Mouse (Mus musculus) retina, embryonic 14.5 days (tissue): Measurements from ENCODE around the gene Gm28036.
A peak's percentile ranks its signal among the peaks of the same experiment; 100 is the strongest.
"Not testable (repeated sequence)": the region's sequence is repeated elsewhere in the genome, so short reads cannot be mapped to it uniquely, and the experiment has no call there.

Source experiments
- DNase-seq: peaks from one replicate; pipeline ENCODE4 v3.0.0-alpha.2; 2015; ENCODE audit warnings: low spot score

The Gm28036 gene

DNA sequence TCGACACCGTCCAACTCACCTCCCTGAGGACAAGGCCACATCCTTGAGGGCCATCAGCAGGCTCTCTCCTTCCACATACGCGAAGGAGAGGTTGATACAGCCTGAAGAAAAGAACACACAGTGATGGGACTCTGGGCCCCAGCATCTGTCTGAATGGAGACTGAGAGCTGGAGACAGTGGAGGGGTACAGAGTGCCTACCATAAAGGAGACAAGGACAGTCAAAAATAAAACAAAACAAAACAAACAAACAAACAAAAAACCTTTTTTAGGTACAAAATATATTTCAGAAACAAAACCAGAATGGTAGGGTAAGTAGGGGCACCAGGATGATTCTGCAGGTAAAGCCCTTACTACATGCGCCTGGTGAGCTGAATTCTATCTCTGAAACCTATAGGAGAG, at the start of gene Gm28036:
Gene Gm28036, minus strand, starts transcription at position 101 of the 400 bp plus-strand sequence.
- DNase-seq = no peak

DNA sequence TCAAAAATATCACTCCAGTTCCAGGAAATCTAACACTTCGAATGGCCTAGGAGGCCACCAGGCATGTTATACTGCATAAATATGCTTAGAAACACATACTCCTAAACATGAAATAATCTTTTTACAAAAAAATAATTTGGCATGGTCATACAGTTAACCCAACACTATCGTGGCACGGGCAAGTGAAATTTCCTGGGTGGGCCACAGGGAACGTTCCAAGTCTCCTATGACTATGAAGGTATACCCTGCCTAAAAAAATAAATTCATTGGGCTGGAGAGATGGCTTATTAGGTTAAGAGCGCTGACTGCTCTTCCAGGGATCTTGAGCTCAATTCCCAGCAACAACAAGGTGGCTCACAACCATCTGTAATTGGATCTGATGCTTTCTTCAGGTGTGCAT, 39.7 kb upstream of the Gm28036 start:
- DNase-seq = no peak

DNA sequence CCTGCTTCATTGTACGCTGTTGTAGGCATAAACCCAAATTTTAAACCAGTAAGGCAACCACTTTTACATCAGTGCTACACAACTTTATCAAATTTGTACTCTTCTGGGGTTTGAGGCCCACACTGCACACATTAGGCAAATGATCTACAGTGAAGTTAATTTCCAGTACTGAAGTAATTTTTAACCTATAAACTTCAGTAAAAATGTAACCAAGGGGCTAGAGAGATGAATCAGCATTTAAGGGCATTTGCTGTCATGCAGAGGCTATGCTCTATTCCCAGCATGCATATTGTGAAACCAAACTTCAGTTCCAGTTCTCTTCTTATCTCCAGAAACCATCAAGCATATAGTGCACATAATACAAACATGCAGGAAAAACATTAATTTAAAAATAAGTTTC, 38.6 kb upstream of the Gm28036 start:
- DNase-seq = no peak

DNA sequence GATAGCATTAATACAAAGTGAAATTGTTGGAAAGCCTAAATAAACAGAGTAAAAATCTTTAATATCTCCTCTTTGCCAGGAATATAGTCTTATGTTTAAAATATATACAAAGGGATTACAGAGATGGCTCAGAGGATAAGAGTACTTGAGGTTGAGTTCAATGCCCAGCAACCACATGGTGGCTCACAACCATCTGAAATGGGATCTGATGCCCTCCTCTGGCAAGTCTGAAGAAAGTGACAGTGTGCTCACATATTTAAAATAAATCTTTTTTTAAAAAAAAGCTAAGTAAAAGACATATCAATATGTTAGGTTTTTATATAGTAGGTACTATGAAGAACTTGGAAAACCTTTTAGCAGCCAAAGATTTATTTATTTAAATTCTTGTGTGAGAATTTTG, 24.6 kb upstream of the Gm28036 start:
- DNase-seq = no peak

DNA sequence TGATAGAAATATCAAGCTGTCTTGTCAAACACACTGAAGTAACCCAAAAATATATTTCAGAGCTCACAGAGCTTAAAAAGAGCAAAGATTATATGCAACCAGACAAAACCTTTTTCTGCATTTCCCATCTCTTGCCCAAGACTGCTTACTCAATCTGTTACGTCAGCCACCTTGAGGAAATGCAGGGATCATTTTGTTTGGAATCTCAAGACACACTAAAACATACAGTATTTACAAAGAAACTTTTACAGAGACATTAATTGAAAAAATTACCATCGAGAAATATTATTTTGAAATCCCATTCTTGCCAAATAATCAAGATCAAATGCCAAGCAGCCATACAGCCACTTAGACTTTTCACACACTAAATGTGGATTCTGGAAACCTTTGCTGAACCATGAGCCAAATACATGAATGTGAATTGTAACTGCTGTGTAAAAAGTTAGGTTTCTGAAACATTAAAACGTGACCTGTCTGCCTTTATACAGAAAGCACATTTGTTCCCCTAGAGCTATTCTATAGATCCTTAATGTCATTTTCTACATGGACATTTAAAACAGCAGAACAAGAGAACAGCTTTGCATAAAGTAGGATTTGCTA, 20.5 kb upstream of the Gm28036 start:
- DNase-seq = no peak

DNA sequence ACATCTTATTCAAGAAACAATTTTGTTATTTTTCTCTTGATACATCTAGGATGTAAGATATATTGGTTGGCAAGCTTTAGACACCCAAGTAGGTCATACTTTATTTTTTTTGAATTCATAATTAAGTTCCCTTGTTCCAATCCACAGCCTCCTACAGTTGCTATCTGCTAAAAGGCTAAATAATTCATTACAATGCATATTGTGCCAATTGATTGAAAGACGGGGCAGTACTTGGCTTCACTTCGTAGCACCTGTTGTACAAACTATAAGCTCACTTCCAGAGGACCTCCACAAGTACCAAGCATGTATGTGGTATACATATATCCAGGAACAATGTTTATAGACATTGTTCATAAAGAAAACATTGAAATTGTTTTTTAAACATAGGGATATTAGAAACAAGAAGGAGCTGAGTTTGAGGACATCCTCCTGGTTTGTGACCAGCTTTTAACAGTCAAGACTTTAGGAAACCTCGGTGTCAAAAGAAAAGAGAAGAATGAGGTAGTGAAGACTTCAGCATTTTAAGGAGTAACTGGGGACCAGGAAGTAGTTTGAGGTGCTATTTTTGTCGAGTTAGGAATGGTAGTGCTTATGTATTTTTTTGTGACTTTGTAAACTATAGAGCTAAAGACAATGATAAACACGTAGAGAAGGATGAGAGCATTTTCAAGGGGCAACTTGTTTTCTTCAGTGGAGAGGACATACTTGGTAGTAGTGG, 19.5 kb upstream of the Gm28036 start:
- DNase-seq = no peak

DNA sequence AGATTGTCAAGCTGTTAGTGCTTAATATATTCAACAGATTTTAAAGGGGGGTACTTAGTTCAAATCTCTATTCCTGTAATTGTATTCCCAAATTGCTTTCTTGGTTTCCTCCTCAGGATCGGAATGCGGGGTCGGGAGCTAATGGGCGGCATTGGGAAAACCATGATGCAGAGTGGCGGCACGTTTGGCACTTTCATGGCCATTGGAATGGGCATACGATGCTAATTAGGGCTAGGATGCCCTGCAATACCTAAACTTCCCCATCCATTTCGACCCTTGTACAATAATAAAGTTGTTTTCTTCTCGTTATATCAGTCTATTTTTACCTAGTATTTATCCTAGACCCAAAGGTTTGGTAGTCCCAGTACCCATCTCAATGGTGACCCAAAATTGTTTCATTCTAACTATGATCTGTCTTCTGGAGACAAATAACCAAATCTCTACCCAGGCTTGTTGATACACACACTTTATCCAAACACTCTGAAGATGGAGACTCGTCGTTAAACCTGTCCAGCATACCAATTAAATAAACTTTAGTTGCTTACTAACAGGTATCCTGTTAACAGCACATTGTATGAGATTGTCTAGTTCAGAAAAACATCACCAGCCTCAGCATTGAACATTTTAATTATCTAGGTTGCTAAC, 18.7 kb upstream of the Gm28036 start:
- no peak for DNase-seq

DNA sequence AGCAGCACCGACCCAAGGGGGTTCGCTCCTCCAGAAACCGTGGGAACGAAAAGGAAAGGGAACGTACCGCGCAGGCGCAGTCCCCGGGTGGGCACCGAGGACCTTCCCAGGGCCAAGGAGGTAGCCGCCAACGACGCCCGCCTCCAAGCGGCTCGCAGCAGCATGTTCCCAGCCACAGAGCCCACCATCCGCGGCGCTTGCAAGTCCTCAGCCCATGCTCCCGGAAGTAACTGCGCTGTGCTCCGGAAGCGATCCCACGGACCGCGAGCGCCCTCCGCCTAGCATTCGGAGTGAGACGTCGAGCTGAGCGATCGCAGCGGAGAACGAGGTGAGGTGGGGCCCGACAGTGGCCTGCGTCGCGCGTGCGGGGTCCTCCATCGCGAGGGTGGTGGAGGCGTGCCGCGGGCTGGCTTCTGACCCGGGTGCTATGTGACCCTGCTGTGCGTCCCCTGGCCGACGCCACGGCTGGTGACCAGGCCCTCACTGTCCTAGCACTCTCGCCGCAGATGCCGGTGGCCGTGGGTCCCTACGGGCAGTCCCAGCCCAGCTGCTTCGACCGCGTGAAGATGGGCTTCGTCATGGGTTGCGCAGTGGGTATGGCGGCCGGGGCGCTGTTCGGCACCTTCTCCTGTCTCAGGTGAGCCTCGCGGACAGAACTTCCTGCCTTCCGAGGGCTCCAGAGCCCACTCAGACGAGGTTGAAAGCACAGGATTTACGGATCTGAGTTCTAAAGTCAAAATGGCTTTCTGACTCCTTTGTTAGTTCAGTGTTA, 17.2 kb upstream of the Gm28036 start, which contains the start of the genes Romo1 and Nfs1:
Gene Romo1, plus strand, starts transcription at position 87 of the 772 bp plus-strand sequence.
Gene Nfs1, minus strand, starts transcription at position 234 of the 772 bp plus-strand sequence.
- peak; percentile 97 for DNase-seq

DNA sequence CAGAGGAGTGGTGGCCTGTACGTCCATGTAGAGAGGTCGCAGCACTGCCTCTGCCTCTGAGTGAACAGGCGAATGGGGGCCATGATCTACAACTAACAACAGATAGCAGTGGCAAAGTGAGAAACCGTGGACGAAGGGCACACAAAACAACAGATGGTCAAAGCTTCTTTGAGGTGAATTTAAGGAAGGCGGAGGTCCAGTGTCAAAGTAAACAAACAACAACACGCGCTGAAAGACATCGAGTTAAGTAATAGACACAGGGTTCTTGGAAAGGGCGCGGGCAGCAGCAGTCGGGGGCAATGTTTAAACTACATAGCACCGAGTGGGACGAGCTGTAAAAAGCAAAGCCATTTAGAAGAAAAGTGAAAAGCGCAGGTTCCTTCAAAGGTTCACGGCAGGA, 16.5 kb upstream of the Gm28036 start:
- DNase-seq = no peak

DNA sequence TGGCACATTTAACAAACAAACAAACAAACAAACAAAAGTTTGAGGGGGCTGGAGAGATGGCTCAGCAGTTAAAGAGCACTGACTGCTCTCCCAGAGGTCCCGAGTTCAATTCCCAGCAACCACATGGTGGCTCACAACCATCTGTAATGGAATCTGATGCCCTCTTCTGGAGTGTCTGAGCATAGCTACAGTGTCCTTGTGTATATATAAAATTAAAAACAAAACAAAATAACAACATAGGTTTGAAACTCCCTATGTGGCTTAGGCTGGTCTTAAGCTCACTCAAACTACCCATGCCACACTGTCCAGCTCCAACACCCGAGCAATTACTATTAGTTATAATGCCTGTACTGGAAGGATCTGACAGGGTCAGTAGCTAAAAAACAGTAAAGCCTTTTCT, 15.9 kb upstream of the Gm28036 start:
- no peak for DNase-seq

DNA sequence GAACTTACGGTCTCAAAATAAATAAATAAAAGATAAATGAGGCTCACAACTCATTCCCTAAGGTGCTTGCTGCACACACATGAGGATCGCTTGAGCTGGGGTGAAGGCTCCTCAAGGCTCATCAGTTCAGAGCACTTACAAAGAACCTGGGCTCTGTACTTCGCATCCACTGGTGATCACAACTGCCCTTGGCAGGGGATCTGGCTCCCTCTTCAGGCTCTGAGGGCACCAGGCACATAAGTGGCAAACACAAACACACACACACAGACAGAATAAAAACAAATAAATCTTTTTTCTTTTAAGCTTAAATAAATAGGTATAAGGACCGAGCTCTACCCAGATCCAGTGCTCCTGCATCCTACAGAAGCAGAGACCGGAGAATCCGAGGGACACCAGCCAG, 8.8 kb upstream of the Gm28036 start:
- DNase-seq = no peak

DNA sequence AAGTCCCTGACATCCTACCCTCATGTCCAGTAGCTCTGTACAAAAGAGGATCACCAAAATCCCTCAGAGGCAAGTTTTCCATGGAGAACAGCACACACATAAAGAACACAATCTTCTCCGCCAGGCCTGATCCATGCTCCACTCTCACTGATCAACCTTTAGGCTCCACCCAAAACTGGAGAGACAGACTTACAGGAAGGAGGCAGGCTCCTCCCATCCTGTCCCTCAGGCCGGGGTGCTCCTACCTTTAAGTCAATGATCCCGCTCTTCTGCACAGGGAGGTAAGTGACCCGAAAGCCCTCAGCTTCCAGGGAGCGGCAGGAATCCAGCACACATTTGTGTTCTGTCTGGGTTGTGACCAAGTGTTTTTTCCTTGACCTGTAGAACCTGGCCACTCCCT, 7.3 kb upstream of the Gm28036 start:
- no peak for DNase-seq

DNA sequence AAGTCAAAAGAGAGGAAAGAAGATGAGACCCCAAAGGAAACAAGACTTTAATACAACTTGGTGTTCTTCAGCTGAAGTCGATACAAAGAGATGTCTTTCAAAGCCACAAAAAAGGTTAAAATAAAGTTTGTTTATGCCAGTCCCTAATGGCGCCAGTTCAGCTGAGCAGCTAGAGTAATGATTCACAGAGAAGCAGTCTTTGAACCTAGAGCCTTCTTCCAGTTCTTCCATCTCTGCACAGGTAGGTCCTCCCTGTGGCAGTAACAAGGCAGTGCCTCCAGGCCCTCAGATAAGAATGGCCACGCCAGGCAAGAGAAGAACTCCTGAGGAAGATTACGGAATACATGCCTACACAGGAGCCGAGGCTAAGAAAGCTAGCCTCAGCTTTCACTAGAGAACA, 3.2 kb downstream of the Gm28036 start:
- DNase-seq = no peak

DNA sequence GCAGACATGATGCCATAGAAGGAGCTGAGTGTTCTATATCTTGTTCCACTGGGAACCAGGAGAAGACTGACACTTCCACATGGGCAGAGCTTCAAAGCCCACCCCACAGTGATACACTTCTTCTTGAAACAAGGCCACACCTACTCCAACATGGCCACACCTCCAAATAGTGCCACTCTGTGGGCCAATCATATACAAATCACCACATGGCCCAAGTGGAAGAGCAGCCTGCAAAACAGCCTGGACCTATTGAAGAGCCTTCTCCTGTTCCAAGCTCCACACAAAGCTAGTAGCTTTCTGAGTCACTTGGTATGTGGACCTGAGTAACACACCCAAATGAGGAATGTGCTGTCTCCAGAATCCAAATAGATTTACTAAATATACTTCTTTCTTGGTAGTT, 7.3 kb downstream of the Gm28036 start:
- no peak for DNase-seq

DNA sequence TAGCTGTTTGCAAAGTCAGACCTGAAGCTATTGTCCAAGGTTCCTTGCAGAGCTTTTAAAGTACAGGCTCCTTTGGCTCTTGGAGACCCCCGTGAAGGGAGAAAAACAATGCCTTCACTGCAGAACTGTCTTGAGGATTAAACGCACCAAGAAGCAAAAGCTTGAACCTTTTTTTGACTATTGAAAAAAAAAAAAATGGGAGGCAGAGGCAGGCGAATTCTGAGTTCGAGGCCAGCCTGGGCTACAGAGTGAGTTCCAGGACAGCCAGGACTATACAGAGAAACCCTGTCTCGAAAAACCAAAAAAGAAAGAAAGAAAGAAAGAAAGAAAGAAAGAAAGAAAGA, 14.8 kb downstream of the Gm28036 start:
- not testable (repeated sequence) for DNase-seq

DNA sequence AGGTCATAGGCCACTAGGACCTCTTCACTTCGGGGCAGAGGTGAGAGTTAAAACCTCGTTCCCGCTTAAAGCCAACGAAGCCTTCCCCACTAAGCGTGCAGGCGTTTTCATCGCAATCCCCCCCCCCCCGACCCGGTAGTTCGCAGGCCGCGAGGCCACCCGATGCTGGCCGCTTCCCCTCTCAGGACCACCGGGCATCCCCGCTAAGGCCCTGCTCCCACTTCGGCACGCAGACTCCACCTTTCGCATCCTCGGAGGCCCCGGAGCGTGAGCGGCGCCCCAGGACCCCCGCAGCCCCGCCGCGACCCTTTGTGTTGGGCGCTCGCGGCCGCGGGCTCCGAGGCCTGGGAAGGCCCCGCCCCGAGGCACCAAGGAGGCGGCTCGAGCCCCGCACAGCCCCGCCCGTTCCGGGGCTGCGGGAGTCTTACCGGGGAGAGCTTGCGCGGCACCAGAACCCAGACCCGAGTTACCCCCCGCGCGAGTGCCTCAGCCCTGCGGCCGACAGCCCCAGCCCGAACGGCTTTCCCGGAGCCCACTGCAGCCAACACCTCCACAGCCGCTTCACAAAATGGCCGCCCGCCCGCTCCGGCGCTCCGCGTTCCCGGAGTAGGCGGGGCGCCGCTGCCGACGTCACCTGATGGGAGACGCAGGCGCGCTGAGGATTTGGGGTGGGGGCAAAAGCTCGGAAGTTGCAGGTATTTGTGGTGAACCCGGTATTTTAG, 15.4 kb downstream of the Gm28036 start, which contains the start of the genes Cpne1 and Rbm12:
Gene Cpne1, minus strand, starts transcription at position 608 of the 722 bp plus-strand sequence.
Gene Rbm12, minus strand, starts transcription at position 621 of the 722 bp plus-strand sequence.
- DNase-seq = peak; percentile 92

DNA sequence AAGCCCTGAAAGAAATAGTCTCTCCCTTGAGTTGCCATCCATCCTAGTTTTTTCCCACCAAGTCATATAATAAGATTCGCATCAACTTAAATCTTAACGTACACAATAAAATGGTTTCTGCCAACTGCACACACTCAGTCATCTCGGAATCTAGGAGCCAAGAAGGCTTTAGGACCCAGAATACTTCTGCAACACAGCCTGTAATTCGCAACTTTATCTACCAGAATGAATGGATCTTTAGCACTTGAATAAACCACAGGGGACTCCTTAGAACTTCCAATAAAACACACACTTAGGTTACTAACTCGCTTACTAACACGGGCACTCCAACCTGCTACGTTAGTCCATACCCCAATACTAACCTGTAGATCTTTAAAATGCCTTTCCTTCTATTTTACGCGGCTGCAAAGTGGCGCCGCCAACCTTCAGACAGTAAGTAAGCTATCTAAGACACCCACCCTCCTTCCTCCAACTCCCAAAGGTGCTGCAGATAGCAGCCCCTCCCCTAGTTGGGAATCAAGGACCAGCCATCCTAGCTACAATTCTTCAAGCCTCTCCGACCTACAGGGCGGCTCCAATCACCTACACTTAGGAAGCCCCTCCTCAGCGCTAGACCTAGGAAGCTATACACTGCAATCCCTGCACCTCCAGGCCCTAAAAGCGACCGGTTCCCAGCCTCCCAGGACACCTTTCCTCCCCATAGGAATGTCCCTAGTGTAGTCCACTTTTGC, 16.1 kb downstream of the Gm28036 start:
- peak; percentile 59 for DNase-seq

DNA sequence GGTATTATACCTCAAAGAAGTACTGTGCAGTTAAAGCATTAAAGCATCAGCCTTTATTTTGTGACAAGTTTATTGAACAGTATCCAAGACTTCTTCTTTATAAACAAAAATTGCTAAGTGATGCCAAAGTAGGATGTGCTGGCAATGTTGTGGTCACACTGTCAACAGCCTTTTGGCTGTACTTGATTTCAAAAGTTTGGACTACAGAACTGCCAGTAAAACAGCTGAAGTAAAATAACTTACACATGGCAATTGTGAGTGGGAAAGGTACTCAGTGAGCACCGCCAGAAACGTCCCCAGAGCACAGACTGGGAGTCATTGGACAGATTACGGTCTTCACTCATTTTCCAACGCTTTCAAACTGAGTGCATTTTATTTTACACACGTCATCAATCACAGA, 35.0 kb downstream of the Gm28036 start:
- no peak for DNase-seq

DNA sequence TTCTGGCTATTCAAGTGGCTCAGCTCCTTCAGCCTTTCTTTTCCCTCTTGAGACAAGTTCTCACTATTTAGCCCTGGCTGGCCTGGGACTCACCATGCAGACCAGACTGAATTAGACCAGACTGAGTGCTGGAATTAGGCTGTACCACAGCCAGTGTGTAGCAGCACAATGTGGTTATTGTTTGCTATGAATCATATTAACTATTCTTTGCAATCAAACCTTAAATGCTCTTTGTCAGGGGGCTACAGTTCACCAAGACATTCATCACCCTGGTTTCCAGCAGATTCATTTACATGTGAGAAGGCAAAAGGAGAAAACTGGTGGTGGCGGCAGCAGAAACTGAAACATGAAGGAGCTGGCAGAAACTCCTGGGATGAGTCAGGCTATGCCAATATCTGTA, 37.1 kb downstream of the Gm28036 start:
- no peak for DNase-seq

DNA sequence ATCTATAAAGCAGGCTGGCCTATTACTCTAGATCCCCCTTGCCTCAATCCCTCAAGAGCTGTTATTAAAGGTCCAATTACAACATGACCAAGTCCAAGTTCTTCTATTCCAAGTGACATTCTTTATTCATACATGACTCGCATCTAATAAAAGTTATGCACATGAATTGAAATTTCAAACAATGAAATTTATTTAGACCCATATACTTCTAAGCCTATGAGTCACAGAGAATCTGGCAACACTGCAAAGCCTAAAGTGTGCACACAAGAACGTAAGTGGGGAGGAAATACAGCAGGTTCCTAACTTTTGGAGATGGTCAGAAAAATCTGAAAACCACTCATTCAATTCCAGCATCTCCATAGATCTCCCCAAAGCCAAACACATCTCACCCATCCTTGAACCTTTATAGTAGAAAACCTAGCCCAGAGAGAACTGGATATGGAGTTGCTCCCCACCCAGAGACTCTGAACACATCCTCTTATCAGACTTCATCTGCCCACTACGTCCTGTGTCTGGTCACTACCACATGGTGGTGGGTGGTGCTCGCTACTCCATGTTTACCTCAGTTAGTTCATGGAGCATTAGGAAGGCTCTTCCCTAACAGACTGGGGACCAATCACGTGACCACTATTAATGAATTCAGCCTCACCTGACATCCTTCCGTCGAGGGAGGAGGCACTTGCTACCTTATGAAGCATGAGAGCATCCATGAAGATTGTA, 39.3 kb downstream of the Gm28036 start:
- DNase-seq = no peak
